ENCODE assay signal across 8 mouse cellular contexts in genomic region chr5:137530075-137530474, GRCm38 (mm10). TPM values are rescaled to one million over a fixed set of nuclear protein-coding genes. Genes with fewer than 3 reads are reported as not detected.
DNase-seq lines count a peak whose midpoint lies in the region; ATAC-seq and TF ChIP-seq lines count a peak whose summit lies in the region.

No protein-coding gene starts in this region.

- H3K9me3 ChIP-seq in intestine, postnatal 0 days (ENCODE audit: control insufficient read depth), result no peaks in the 10 kb centered on the region
- no peaks in the 10 kb centered on the region for H3K9me3 ChIP-seq in neural tube, embryonic 13.5 days

- H3K27ac ChIP-seq in liver, adult 2 months (replicated peaks; ENCODE audit: insufficient read depth, low read depth, low read length), result no peak overlapping the region; the same call in 1 of the 2 replicates
- H3K27ac ChIP-seq in embryonic fibroblast, embryonic 13.5 days (ENCODE audit: insufficient read depth, low read length), result peak overlapping the region; percentile 17
- H3K27ac ChIP-seq in intestine, postnatal 0 days (ENCODE audit: low read depth, low read length), result no peak overlapping the region
- H3K27ac ChIP-seq in neural tube, embryonic 13.5 days (replicated peaks), result peak overlapping the region; percentile 97

- peaks cover 19% of the 10 kb centered on the region for H3K79me2 ChIP-seq in liver, adult 2 months (ENCODE audit: control insufficient read depth, insufficient read depth, low read length)

- H3K9ac ChIP-seq in liver, adult 2 months (ENCODE audit: low read depth, low read length), result peak overlapping the region; percentile 61; the same call in 1 of the 2 replicates
- peak overlapping the region; percentile 64; the same call in 1 of the 2 replicates for H3K9ac ChIP-seq in intestine, postnatal 0 days (ENCODE audit: low read depth, low read length)
- H3K9ac ChIP-seq in neural tube, embryonic 13.5 days, result peak overlapping the region; percentile 96

- DNase-seq in liver, adult 2 months (ENCODE audit: extremely low read depth, low read depth, low spot score), result no peak
- no peak for DNase-seq in liver
- no peak for DNase-seq in natural killer cell, adult 2 months (ENCODE audit: low spot score in 2 of 2)
- DNase-seq in spleen, postnatal 14 days (ENCODE audit: low spot score in 2 of 2), result no peak
- no peak for DNase-seq in spleen, postnatal 10 days (ENCODE audit: low spot score in 2 of 2)

- no peak for TF ChIP-seq CTCF in liver, adult 2 months (IDR thresholded peaks at IDR 0.05; ENCODE audit: low read depth, low read length)
- TF ChIP-seq CTCF in embryonic fibroblast, embryonic 13.5 days (IDR thresholded peaks at IDR 0.05; ENCODE audit: borderline replicate concordance, insufficient read depth, low read length), result no peak
- no peak for TF ChIP-seq CTCF in intestine, postnatal 0 days (IDR thresholded peaks at IDR 0.05; ENCODE audit: low read depth)

- no peak for TF ChIP-seq POLR2A in liver, adult 2 months (IDR thresholded peaks at IDR 0.05; ENCODE audit: extremely low read depth, insufficient read depth, low read length)
- no peak for TF ChIP-seq POLR2A in embryonic fibroblast, embryonic 13.5 days (IDR thresholded peaks at IDR 0.05; ENCODE audit: low read depth, low read length)

- H3K36me3 ChIP-seq in liver, adult 2 months (ENCODE audit: control insufficient read depth, insufficient read depth, low read length), result peaks cover 11% of the 10 kb centered on the region
- H3K36me3 ChIP-seq in intestine, postnatal 0 days (ENCODE audit: control insufficient read depth, insufficient read depth), result peaks cover 48% of the 10 kb centered on the region
- peaks cover 52% of the 10 kb centered on the region for H3K36me3 ChIP-seq in neural tube, embryonic 13.5 days

- WGBS in liver, adult 2 months, result 87% methylated on average over 8 of the region's 8 CpGs
- 72% methylated on average over 8 of the region's 8 CpGs for WGBS in intestine, postnatal 0 days
- 73% methylated on average over 8 of the region's 8 CpGs for WGBS in neural tube, embryonic 13.5 days

- H3K4me2 ChIP-seq in intestine, postnatal 0 days (replicated peaks; ENCODE audit: low read depth), result peak overlapping the region; percentile 71
- H3K4me2 ChIP-seq in neural tube, embryonic 13.5 days, result peak overlapping the region; percentile 96

- H3K4me1 ChIP-seq in liver, adult 2 months (ENCODE audit: control insufficient read depth, insufficient read depth, low read length), result peaks cover 7% of the 10 kb centered on the region; the same call in 1 of the 2 replicates
- peaks cover 8% of the 10 kb centered on the region; the same call in 1 of the 2 replicates for H3K4me1 ChIP-seq in embryonic fibroblast, embryonic 13.5 days (ENCODE audit: control insufficient read depth, insufficient read depth, low read length)
- 0 out of 2 replicates have a peak, but pooled peaks cover 6% of the 10 kb centered on the region for H3K4me1 ChIP-seq in intestine, postnatal 0 days (replicated peaks; ENCODE audit: control insufficient read depth, insufficient read depth, low read length)
- H3K4me1 ChIP-seq in neural tube, embryonic 13.5 days (replicated peaks), result peaks cover 47% of the 10 kb centered on the region

- no peak for ATAC-seq in intestine, postnatal 0 days
- ATAC-seq in neural tube, embryonic 13.5 days (ENCODE audit: low read depth), result no peak

- peak overlapping the region; percentile 78 for H3K4me3 ChIP-seq in liver, adult 2 months (ENCODE audit: insufficient read depth, low read depth, low read length)
- H3K4me3 ChIP-seq in embryonic fibroblast, embryonic 13.5 days (ENCODE audit: insufficient read depth, low read length), result peak overlapping the region; percentile 50
- peak overlapping the region; percentile 72 for H3K4me3 ChIP-seq in intestine, postnatal 0 days (ENCODE audit: low read depth, low read length)
- H3K4me3 ChIP-seq in neural tube, embryonic 13.5 days, result peak overlapping the region; percentile 89

- no peaks in the 10 kb centered on the region for H3K27me3 ChIP-seq in liver, adult 2 months (ENCODE audit: control insufficient read depth, insufficient read depth, low read length)
- no peaks in the 10 kb centered on the region for H3K27me3 ChIP-seq in intestine, postnatal 0 days (replicated peaks; ENCODE audit: control insufficient read depth, insufficient read depth, low read length)
- H3K27me3 ChIP-seq in neural tube, embryonic 13.5 days, result no peaks in the 10 kb centered on the region

RNA-seq across cellular contexts. Expression of gene Epo, which starts 3.0 kb away (rescaled TPM):
- total RNA-seq in liver, adult 2 months (2014; rRNA removed), result not detected in 2 replicates
- not detected in 2 replicates for polyA plus RNA-seq in liver, adult 2 months (2012; rRNA removed)
- not detected in 2 replicates for polyA plus RNA-seq in embryonic fibroblast, embryonic 13.5 days (2011; ENCODE audit: insufficient read length, low read depth, missing spikeins)
- polyA plus RNA-seq in intestine, postnatal 0 days (2015; fragmentation: Nextera tagmentation; extraction: Ambion mirVana), result not detected in 2 replicates
- not detected in 2 replicates for polyA plus RNA-seq in neural tube, embryonic 13.5 days (2015; fragmentation: Nextera tagmentation; extraction: Ambion mirVana)

RNA-seq across cellular contexts. Expression of gene Gnb2, which starts 3.2 kb away (rescaled TPM):
- total RNA-seq in liver, adult 2 months (2014; rRNA removed), result 87.2 and 134 TPM in 2 replicates
- 332 and 431 TPM in 2 replicates for polyA plus RNA-seq in liver, adult 2 months (2012; rRNA removed)
- 358 and 390 TPM in 2 replicates for polyA plus RNA-seq in embryonic fibroblast, embryonic 13.5 days (2011; ENCODE audit: insufficient read length, low read depth, missing spikeins)
- polyA plus RNA-seq in intestine, postnatal 0 days (2015; fragmentation: Nextera tagmentation; extraction: Ambion mirVana), result 386 and 389 TPM in 2 replicates
- 486 and 510 TPM in 2 replicates for polyA plus RNA-seq in neural tube, embryonic 13.5 days (2015; fragmentation: Nextera tagmentation; extraction: Ambion mirVana)

RNA-seq across cellular contexts. Expression of gene Gigyf1, which starts 11.7 kb away (rescaled TPM):
- total RNA-seq in liver, adult 2 months (2014; rRNA removed), result 2.7 and 4.2 TPM in 2 replicates
- 9.3 and 14.0 TPM in 2 replicates for polyA plus RNA-seq in liver, adult 2 months (2012; rRNA removed)
- polyA plus RNA-seq in embryonic fibroblast, embryonic 13.5 days (2011; ENCODE audit: insufficient read length, low read depth, missing spikeins), result 12.1 and 17.7 TPM in 2 replicates
- 4.7 and 6.4 TPM in 2 replicates for polyA plus RNA-seq in intestine, postnatal 0 days (2015; fragmentation: Nextera tagmentation; extraction: Ambion mirVana)
- polyA plus RNA-seq in neural tube, embryonic 13.5 days (2015; fragmentation: Nextera tagmentation; extraction: Ambion mirVana), result 16.9 and 17.3 TPM in 2 replicates

RNA-seq across cellular contexts. Expression of gene Actl6b, which starts 23.2 kb away (rescaled TPM):
- total RNA-seq in liver, adult 2 months (2014; rRNA removed), result not detected in 2 replicates
- not detected in 2 replicates for polyA plus RNA-seq in liver, adult 2 months (2012; rRNA removed)
- not detected in 2 replicates for polyA plus RNA-seq in embryonic fibroblast, embryonic 13.5 days (2011; ENCODE audit: insufficient read length, low read depth, missing spikeins)
- 2.1 and 2.9 TPM in 2 replicates for polyA plus RNA-seq in intestine, postnatal 0 days (2015; fragmentation: Nextera tagmentation; extraction: Ambion mirVana)
- polyA plus RNA-seq in neural tube, embryonic 13.5 days (2015; fragmentation: Nextera tagmentation; extraction: Ambion mirVana), result 203 and 222 TPM in 2 replicates

RNA-seq across cellular contexts. Expression of gene Pop7, which starts 27.8 kb away (rescaled TPM):
- total RNA-seq in liver, adult 2 months (2014; rRNA removed), result 5.9 and 8.0 TPM in 2 replicates
- polyA plus RNA-seq in liver, adult 2 months (2012; rRNA removed), result 15.4 and 17.8 TPM in 2 replicates
- polyA plus RNA-seq in embryonic fibroblast, embryonic 13.5 days (2011; ENCODE audit: insufficient read length, low read depth, missing spikeins), result 14.6 and 16.8 TPM in 2 replicates
- polyA plus RNA-seq in intestine, postnatal 0 days (2015; fragmentation: Nextera tagmentation; extraction: Ambion mirVana), result 47.9 and 50.4 TPM in 2 replicates
- 79.7 and 80.1 TPM in 2 replicates for polyA plus RNA-seq in neural tube, embryonic 13.5 days (2015; fragmentation: Nextera tagmentation; extraction: Ambion mirVana)

Comparison
In these comparisons a context has a peak if more than half of its experiments do, and no peak if none do; other contexts are left out.
1. H3K27ac ChIP-seq: peak in embryonic fibroblast, embryonic 13.5 days (single experiment) and neural tube, embryonic 13.5 days (single experiment); none in liver, adult 2 months (single experiment) and intestine, postnatal 0 days (single experiment).
2. Peak in every context shown above with its lines, with median percentiles within 50 percentile points of each other: H3K4me3 ChIP-seq and H3K9ac ChIP-seq.